Comparison of ENCODE assay signal across 8 mouse cellular contexts in genomic region chr15:25622200-25622866, GRCm38 (mm10). TPM values are rescaled to one million over a fixed set of nuclear protein-coding genes. Genes with fewer than 3 reads are reported as not detected.
DNase-seq lines count a peak whose midpoint lies in the region; ATAC-seq and TF ChIP-seq lines count a peak whose summit lies in the region.

TSS of gene Myo10 (plus strand) at chr15:25622525.

- H3K79me3 ChIP-seq in C2C12 (ENCODE audit: low read depth): peaks cover 42% of the 10 kb centered on the region

- peak within 1 kb of the TSS; percentile 80 for H3K4me2 ChIP-seq in heart, embryonic 13.5 days
- peak within 1 kb of the TSS; percentile 78 for H3K4me2 ChIP-seq in kidney, postnatal 0 days (ENCODE audit: low read length)

- peak; percentile 34 for TF ChIP-seq CTCF in C2C12 (IDR thresholded peaks at IDR 0.05; ENCODE audit: control insufficient read depth, insufficient read depth, insufficient read length)
- TF ChIP-seq CTCF in kidney, postnatal 0 days (IDR thresholded peaks at IDR 0.05; ENCODE audit: low read depth): peak; percentile 41
- 0 out of 2 replicates have a peak, but pooled peaks have one; percentile 25 for TF ChIP-seq CTCF in liver, adult 2 months (IDR thresholded peaks at IDR 0.05; ENCODE audit: low read depth, low read length)

- peak within 1 kb of the TSS; percentile 97 for H3K4me3 ChIP-seq in C2C12 (ENCODE audit: insufficient read depth, poor library complexity, severe bottlenecking)
- peak within 1 kb of the TSS; percentile 74 for H3K4me3 ChIP-seq in heart, embryonic 13.5 days
- H3K4me3 ChIP-seq in kidney, postnatal 0 days (replicated peaks; ENCODE audit: low read depth, low read length): peak within 1 kb of the TSS; percentile 73
- peak within 1 kb of the TSS; percentile 87 for H3K4me3 ChIP-seq in liver, adult 2 months (ENCODE audit: insufficient read depth, low read depth, low read length)

- H3K9me3 ChIP-seq in heart, embryonic 13.5 days: no peaks in the 10 kb centered on the region
- H3K9me3 ChIP-seq in kidney, postnatal 0 days (replicated peaks; ENCODE audit: low read length): no peaks in the 10 kb centered on the region

- under 1% methylated on average over 53 of the region's 53 CpGs for WGBS in heart, embryonic 13.5 days
- under 1% methylated on average over 53 of the region's 53 CpGs for WGBS in kidney, postnatal 0 days
- WGBS in liver, adult 2 months: under 1% methylated on average over 53 of the region's 53 CpGs

- peaks cover 50% of the 10 kb centered on the region for H3K79me2 ChIP-seq in C2C12 (ENCODE audit: control insufficient read depth, insufficient read depth)
- peaks cover 27% of the 10 kb centered on the region for H3K79me2 ChIP-seq in liver, adult 2 months (ENCODE audit: control insufficient read depth, insufficient read depth, low read length)

- H3K36me3 ChIP-seq in C2C12 (ENCODE audit: control insufficient read depth, insufficient read depth): peaks cover 28% of the 10 kb centered on the region
- H3K36me3 ChIP-seq in heart, embryonic 13.5 days: no peaks in the 10 kb centered on the region
- no peaks in the 10 kb centered on the region for H3K36me3 ChIP-seq in kidney, postnatal 0 days (ENCODE audit: insufficient read depth, low read length)
- H3K36me3 ChIP-seq in liver, adult 2 months (ENCODE audit: control insufficient read depth, insufficient read depth, low read length): no peaks in the 10 kb centered on the region

- no peaks in the 10 kb centered on the region for H3K27me3 ChIP-seq in C2C12 (ENCODE audit: control insufficient read depth, insufficient read depth, insufficient read length)
- peaks cover 9% of the 10 kb centered on the region; the same call in 1 of the 2 replicates for H3K27me3 ChIP-seq in heart, embryonic 13.5 days (replicated peaks)
- H3K27me3 ChIP-seq in kidney, postnatal 0 days (ENCODE audit: insufficient read depth, low read length): no peaks in the 10 kb centered on the region
- H3K27me3 ChIP-seq in liver, adult 2 months (ENCODE audit: control insufficient read depth, insufficient read depth, low read length): no peaks in the 10 kb centered on the region

- peak within 1 kb of the TSS; percentile 81 for H3K27ac ChIP-seq in heart, embryonic 13.5 days (replicated peaks)
- H3K27ac ChIP-seq in kidney, postnatal 0 days: peak within 1 kb of the TSS; percentile 97
- H3K27ac ChIP-seq in liver, adult 2 months (replicated peaks; ENCODE audit: insufficient read depth, low read depth, low read length): peak within 1 kb of the TSS; percentile 87

- peak; percentile 99 for DNase-seq in c-Kit-positive CD71-negative TER-119-negative erythroid progenitor cells, embryonic 14.5 days (ENCODE audit: low read depth)
- DNase-seq in fibroblast of lung, adult 2 months (ENCODE audit: low read depth): peak; percentile 98
- peak; percentile 100 for DNase-seq in kidney, postnatal 0 days (ENCODE audit: low spot score)
- peak; percentile 97 for DNase-seq in liver, adult 2 months (ENCODE audit: extremely low read depth, low read depth, low spot score)
- DNase-seq in spleen, postnatal 36 days (ENCODE audit: low spot score in 2 of 2): peak; percentile 99 to 100

- H3K4me1 ChIP-seq in heart, embryonic 13.5 days: peaks cover 37% of the 10 kb centered on the region
- H3K4me1 ChIP-seq in kidney, postnatal 0 days (replicated peaks; ENCODE audit: insufficient read depth, low read length): peaks cover 22% of the 10 kb centered on the region
- H3K4me1 ChIP-seq in liver, adult 2 months (ENCODE audit: control insufficient read depth, insufficient read depth, low read length): peaks cover 15% of the 10 kb centered on the region

- ATAC-seq in heart, embryonic 13.5 days (ENCODE audit: extremely low read depth, insufficient number of reproducible peaks, low FRiP score, low TSS enrichment): peak; percentile 91
- ATAC-seq in kidney, postnatal 0 days (replicated peaks; ENCODE audit: low FRiP score, low read depth): peak; percentile 95
- ATAC-seq in monocyte, adult 5-6 weeks (replicated peaks; ENCODE audit: insufficient number of reproducible peaks, low FRiP score, low TSS enrichment, poor library complexity, severe bottlenecking): peak; percentile 92

- peak; percentile 97 for TF ChIP-seq POLR2A in liver, adult 2 months (IDR thresholded peaks at IDR 0.05; ENCODE audit: extremely low read depth, insufficient read depth, low read length)

- H3ac ChIP-seq in C2C12 (ENCODE audit: control insufficient read depth, insufficient read length, low read depth): peak within 1 kb of the TSS; percentile 98

- peak within 1 kb of the TSS; percentile 90 for H3K9ac ChIP-seq in heart, embryonic 13.5 days
- H3K9ac ChIP-seq in kidney, postnatal 0 days (ENCODE audit: low read depth, low read length): peak within 1 kb of the TSS; percentile 87
- peak within 1 kb of the TSS; percentile 94 for H3K9ac ChIP-seq in liver, adult 2 months (ENCODE audit: low read depth, low read length)

TF ChIP-seq in C2C12, 6 proteins besides CTCF, POLR2A, EP300 and RAD21:
- TF ChIP-seq MYOD1 (IDR thresholded peaks at IDR 0.05; ENCODE audit: control insufficient read depth, insufficient read length, low read depth) (peak; percentile 56), MAX (IDR thresholded peaks at IDR 0.05) (no peak), MYOG (IDR thresholded peaks at IDR 0.05; ENCODE audit: control insufficient read depth, extremely low read depth, insufficient read length) (no peak), USF1 (IDR thresholded peaks at IDR 0.05; ENCODE audit: low read depth) (no peak), FOSL1 (IDR thresholded peaks at IDR 0.05; ENCODE audit: insufficient read depth, low read length, poor library complexity, severe bottlenecking) (no peak), CEBPB (IDR thresholded peaks at IDR 0.05; ENCODE audit: low read depth) (no peak)

RNA-seq across cellular contexts. Expression of gene Myo10, which starts in this region (rescaled TPM):
- 89.8 TPM for polyA plus RNA-seq in C2C12 (2012; fragmentation: generic; extraction: Trizol)
- polyA plus RNA-seq in heart, embryonic 13.5 days (2015; fragmentation: Nextera tagmentation; extraction: Ambion mirVana): 11.0 and 12.1 TPM in 2 replicates
- polyA plus RNA-seq in kidney, postnatal 0 days (2015; fragmentation: Nextera tagmentation; extraction: Ambion mirVana): 25.8 and 29.3 TPM in 2 replicates
- total RNA-seq in liver, adult 2 months (2014; rRNA removed): 21.4 and 21.5 TPM in 2 replicates
- polyA plus RNA-seq in liver, adult 2 months (2012; rRNA removed): 11.9 and 15.7 TPM in 2 replicates
- 0.38 to 1.3 TPM (median 1.2 TPM) in 3 replicates for total RNA-seq in monocyte, adult 5-6 weeks (2017)

Comparison
In these comparisons a context has a peak if more than half of its experiments do, and no peak if none do; other contexts are left out.
1. Peak in every context shown above with its lines: DNase-seq, ATAC-seq, H3K4me3 ChIP-seq and H3K27ac ChIP-seq.